Mouse (Mus musculus): ENCODE measurements at regions not wholly inside any gene's neighbourhood (a gene's known extent, or its start where the extent isn't known, plus 50 kb on each side); places are given as distances from the start of the nearest gene placed in this dataset.

DNA sequence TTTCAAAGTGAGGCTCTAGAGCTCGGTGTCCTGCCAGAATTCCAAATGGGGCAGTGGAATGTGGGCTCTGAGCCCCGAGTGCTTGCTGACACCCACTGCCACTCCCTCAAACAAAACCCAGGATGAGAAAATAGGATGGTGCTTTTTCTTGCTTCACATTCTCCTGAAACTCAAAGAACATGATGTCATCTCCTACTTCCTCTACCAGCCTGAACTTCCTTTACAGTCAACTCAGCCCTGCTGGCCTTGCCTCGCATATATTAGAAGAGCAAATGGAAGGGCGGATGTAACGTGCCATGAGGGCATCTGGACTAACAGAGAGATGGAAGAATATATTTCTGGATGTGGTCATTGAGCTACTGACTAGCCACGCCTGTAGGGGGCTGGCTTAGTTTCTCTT is 309.6 kb downstream of the Rbm26 start:
- H3K4me3 ChIP-seq (replicated peaks; ENCODE audit: low read length): no peak overlapping the region
- no peak overlapping the region for H3K27ac ChIP-seq (ENCODE audit: low read length)
- 72% methylated on average over 6 of the region's 6 CpGs for WGBS
- H3K36me3 ChIP-seq (ENCODE audit: control insufficient read depth, insufficient read depth, low read length): no peaks in the 10 kb centered on the region
- ATAC-seq (ENCODE audit: insufficient read depth, low FRiP score): no peak
- no peak overlapping the region for H3K9ac ChIP-seq (ENCODE audit: low read length)
- no peaks in the 10 kb centered on the region for H3K4me1 ChIP-seq (ENCODE audit: control insufficient read depth, insufficient read depth, low read length)
- H3K4me2 ChIP-seq (ENCODE audit: low read depth, low read length): no peak overlapping the region
- no peaks in the 10 kb centered on the region for H3K27me3 ChIP-seq (ENCODE audit: control insufficient read depth, insufficient read depth, low read length)
- H3K9me3 ChIP-seq (replicated peaks; ENCODE audit: control insufficient read depth, low read length): no peaks in the 10 kb centered on the region

DNA sequence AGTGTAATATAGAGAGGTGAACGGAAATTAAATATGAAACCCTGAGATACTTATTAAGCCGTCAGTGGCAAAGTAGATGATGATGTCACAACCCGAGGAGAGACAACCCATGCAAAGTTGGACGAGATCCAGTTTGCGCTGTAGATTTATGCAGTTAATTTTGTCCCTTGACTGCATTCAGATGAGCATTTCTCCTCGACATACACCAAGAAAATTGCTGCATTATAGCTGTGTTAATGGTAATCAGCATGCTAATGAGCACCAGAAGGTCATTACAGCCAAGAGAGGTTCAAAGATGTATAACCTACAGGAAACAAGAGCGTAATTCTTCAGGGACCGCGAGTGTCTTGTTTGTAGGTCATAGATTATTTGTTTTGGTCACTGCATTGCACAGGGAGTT is 313.2 kb downstream of the Rbm26 start:
- no peaks in the 10 kb centered on the region for H3K4me1 ChIP-seq (ENCODE audit: control insufficient read depth, insufficient read depth, low read length)
- H3K9ac ChIP-seq (ENCODE audit: low read length): no peak overlapping the region
- no peak overlapping the region for H3K4me2 ChIP-seq (ENCODE audit: low read depth, low read length)
- no peaks in the 10 kb centered on the region for H3K9me3 ChIP-seq (replicated peaks; ENCODE audit: control insufficient read depth, low read length)
- no peak overlapping the region for H3K27ac ChIP-seq (ENCODE audit: low read length)
- no peak for ATAC-seq (ENCODE audit: insufficient read depth, low FRiP score)
- WGBS: 80% methylated on average over 9 of the region's 9 CpGs
- no peak overlapping the region for H3K4me3 ChIP-seq (replicated peaks; ENCODE audit: low read length)
- H3K27me3 ChIP-seq (ENCODE audit: control insufficient read depth, insufficient read depth, low read length): no peaks in the 10 kb centered on the region
- H3K36me3 ChIP-seq (ENCODE audit: control insufficient read depth, insufficient read depth, low read length): no peaks in the 10 kb centered on the region

DNA sequence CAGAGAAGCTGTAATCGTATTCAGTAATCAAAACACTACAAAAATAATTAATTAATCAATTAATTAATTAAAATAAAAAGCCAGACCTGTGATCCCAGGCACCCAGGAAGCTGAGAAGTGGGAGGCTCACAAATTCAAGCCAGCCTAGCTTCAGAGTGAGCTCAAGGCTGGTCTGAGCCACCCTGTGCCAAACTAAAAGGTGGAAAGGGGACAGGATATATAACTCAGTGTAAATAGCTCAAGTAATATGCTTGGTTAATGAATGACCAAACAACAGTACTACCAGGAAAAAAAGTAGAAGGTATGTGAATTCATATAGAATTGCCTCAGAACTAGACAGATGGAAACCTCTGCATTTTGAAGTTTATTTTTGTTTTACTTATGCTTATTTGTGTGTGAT is 321.2 kb downstream of the Rbm26 start:
- Histone ChIP-seq H3K27me3 (ENCODE audit: control insufficient read depth, insufficient read depth, low read length) (no peaks in the 10 kb centered on the region), H3K4me2 (ENCODE audit: low read depth, low read length) (no peak overlapping the region), H3K9ac (ENCODE audit: low read length) (no peak overlapping the region), H3K27ac (ENCODE audit: low read length) (no peak overlapping the region), H3K9me3 (replicated peaks; ENCODE audit: control insufficient read depth, low read length) (no peaks in the 10 kb centered on the region), H3K4me1 (ENCODE audit: control insufficient read depth, insufficient read depth, low read length) (no peaks in the 10 kb centered on the region), H3K4me3 (replicated peaks; ENCODE audit: low read length) (no peak overlapping the region), H3K36me3 (ENCODE audit: control insufficient read depth, insufficient read depth, low read length) (no peaks in the 10 kb centered on the region)
- no peak for ATAC-seq (ENCODE audit: insufficient read depth, low FRiP score)
- 58% methylated on average over 1 of the region's 1 CpGs for WGBS

DNA sequence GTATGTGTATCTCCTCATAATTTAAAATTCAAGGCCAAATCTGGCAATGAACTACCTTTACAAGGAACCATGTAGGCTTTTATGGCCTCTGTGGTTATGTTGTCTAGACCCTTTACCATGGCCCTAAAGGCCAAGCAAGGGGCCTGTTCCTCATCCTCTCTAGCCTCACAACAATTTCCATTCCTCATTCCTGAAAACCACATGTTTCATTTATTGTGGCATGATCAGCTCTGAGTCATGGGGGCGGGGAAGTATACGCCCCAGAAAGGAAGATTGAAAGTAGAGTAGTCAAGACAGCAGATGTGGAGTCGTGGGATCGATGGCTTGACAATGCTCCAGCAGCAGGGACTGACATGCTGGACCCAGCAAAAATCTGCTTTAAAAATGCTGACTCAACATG is 326.8 kb upstream of the Rnf219 start:
- H3K9me3 ChIP-seq (replicated peaks; ENCODE audit: control insufficient read depth, low read length): no peaks in the 10 kb centered on the region
- no peak for ATAC-seq (ENCODE audit: insufficient read depth, low FRiP score)
- no peak overlapping the region for H3K4me2 ChIP-seq (ENCODE audit: low read depth, low read length)
- H3K27ac ChIP-seq (ENCODE audit: low read length): no peak overlapping the region
- H3K27me3 ChIP-seq (ENCODE audit: control insufficient read depth, insufficient read depth, low read length): no peaks in the 10 kb centered on the region
- no peaks in the 10 kb centered on the region for H3K4me1 ChIP-seq (ENCODE audit: control insufficient read depth, insufficient read depth, low read length)
- H3K4me3 ChIP-seq (replicated peaks; ENCODE audit: low read length): no peak overlapping the region
- no peak overlapping the region for H3K9ac ChIP-seq (ENCODE audit: low read length)
- H3K36me3 ChIP-seq (ENCODE audit: control insufficient read depth, insufficient read depth, low read length): no peaks in the 10 kb centered on the region
- 86% methylated on average over 4 of the region's 4 CpGs for WGBS

DNA sequence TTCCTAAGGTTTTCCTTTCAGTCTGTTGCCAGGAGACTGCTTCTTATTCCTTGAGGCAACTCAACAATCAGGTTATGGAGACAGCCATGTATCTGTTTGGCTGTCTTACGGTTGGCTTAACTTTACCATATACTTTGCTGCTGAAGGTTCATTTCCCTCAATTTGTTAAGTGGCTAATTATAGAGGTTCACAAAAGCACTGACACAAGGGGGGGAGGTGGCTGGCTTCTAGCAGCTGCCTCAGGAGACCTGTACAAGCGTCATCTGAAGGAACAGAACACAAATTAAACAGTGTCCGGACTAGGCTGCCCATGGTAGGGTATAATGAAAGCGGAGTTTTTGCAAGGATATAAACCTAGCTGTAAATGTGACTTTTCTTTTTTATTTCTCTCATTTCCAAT is 305.0 kb upstream of the Rnf219 start:
- WGBS: 79% methylated on average over 4 of the region's 4 CpGs
- H3K4me3 ChIP-seq (replicated peaks; ENCODE audit: low read length): no peak overlapping the region
- H3K27me3 ChIP-seq (ENCODE audit: control insufficient read depth, insufficient read depth, low read length): no peaks in the 10 kb centered on the region
- H3K4me1 ChIP-seq (ENCODE audit: control insufficient read depth, insufficient read depth, low read length): no peaks in the 10 kb centered on the region
- H3K9me3 ChIP-seq (replicated peaks; ENCODE audit: control insufficient read depth, low read length): no peaks in the 10 kb centered on the region
- no peak overlapping the region for H3K27ac ChIP-seq (ENCODE audit: low read length)
- no peaks in the 10 kb centered on the region for H3K36me3 ChIP-seq (ENCODE audit: control insufficient read depth, insufficient read depth, low read length)
- no peak overlapping the region for H3K4me2 ChIP-seq (ENCODE audit: low read depth, low read length)
- no peak for ATAC-seq (ENCODE audit: insufficient read depth, low FRiP score)
- H3K9ac ChIP-seq (ENCODE audit: low read length): no peak overlapping the region

DNA sequence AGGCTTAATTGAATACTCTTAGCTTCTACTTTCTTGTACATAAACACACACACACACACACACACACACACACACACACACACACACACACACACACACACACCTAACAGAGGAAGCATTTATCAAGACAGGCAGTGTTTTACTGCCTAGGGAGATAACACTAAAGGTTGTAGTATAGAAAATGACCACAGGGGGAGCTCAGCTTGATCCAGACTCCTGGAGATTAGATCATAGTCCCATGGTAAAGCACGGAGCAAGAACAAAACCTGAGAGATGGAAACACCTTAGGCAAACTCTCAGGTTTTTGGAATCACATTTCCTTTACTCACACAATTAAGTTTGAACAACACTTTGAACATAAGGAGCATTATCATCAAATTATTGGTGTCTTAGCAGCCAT is 302.5 kb upstream of the Rnf219 start:
- no peak overlapping the region for H3K4me2 ChIP-seq (ENCODE audit: low read depth, low read length)
- ATAC-seq (ENCODE audit: insufficient read depth, low FRiP score): no peak
- H3K4me1 ChIP-seq (ENCODE audit: control insufficient read depth, insufficient read depth, low read length): no peaks in the 10 kb centered on the region
- H3K9me3 ChIP-seq (replicated peaks; ENCODE audit: control insufficient read depth, low read length): no peaks in the 10 kb centered on the region
- WGBS: 67% methylated on average over 1 of the region's 1 CpGs
- H3K4me3 ChIP-seq (replicated peaks; ENCODE audit: low read length): no peak overlapping the region
- no peak overlapping the region for H3K27ac ChIP-seq (ENCODE audit: low read length)
- no peaks in the 10 kb centered on the region for H3K27me3 ChIP-seq (ENCODE audit: control insufficient read depth, insufficient read depth, low read length)
- H3K9ac ChIP-seq (ENCODE audit: low read length): no peak overlapping the region
- no peaks in the 10 kb centered on the region for H3K36me3 ChIP-seq (ENCODE audit: control insufficient read depth, insufficient read depth, low read length)

DNA sequence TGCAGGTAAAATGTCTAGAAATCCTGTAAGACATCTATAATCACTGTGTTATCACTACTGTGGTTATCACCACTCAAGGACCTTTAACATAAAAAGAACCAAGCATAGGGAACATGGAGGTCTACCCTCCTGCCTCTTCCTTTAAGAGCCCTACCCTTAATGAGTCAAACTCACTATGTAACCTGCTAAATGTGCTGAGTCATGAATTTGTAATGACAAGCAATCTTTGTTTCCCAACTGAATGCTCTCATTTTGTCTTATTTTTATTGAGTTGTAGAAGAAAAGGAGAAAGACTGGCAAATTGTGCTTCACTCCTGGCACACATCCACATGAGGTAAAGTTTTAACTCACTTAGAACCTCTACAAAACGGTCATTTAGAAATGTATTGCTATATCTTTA is 301.8 kb upstream of the Rnf219 start:
- Histone ChIP-seq H3K27me3 (ENCODE audit: control insufficient read depth, insufficient read depth, low read length) (no peaks in the 10 kb centered on the region), H3K36me3 (ENCODE audit: control insufficient read depth, insufficient read depth, low read length) (no peaks in the 10 kb centered on the region), H3K27ac (ENCODE audit: low read length) (no peak overlapping the region), H3K4me3 (replicated peaks; ENCODE audit: low read length) (no peak overlapping the region), H3K9ac (ENCODE audit: low read length) (no peak overlapping the region), H3K4me2 (ENCODE audit: low read depth, low read length) (no peak overlapping the region), H3K9me3 (replicated peaks; ENCODE audit: control insufficient read depth, low read length) (no peaks in the 10 kb centered on the region), H3K4me1 (ENCODE audit: control insufficient read depth, insufficient read depth, low read length) (no peaks in the 10 kb centered on the region)
- no peak for ATAC-seq (ENCODE audit: insufficient read depth, low FRiP score)
- 62% methylated on average over 1 of the region's 1 CpGs for WGBS

DNA sequence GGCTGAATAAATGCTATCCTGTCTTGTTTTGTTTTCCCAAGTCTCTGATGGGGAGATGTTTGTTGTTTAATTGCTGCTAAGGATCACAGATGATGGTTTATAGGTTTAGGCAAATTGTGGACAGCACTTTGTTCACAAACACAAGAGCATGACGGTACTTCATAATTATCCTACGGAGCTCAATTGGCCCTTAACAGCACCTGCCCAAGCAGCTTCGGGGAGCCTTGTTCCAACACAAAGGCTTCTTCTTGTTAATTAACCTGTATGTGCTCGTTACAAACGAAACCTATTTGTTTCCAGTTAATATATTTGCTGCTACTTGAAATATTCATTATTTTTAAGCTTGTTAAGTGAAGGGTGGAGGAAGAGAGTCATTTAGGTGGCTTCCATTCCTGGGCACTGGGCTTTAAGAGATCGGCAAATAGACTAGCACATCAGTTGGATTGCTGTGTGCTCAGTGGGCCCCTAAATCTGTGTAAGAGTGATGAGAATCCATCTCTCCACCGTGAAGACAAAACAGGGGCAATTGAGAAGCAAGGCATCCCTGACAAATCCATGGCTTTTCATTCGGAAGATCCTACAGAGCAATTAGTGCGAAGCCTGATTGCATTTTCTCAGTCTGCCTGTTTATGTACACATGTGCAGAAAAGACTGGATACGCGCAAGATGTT is 299.6 kb upstream of the Rnf219 start:
- H3K36me3 ChIP-seq (ENCODE audit: control insufficient read depth, insufficient read depth, low read length): no peaks in the 10 kb centered on the region
- no peak overlapping the region for H3K9ac ChIP-seq (ENCODE audit: low read length)
- H3K27ac ChIP-seq (ENCODE audit: low read length): no peak overlapping the region
- H3K4me3 ChIP-seq (replicated peaks; ENCODE audit: low read length): no peak overlapping the region
- no peak overlapping the region for H3K4me2 ChIP-seq (ENCODE audit: low read depth, low read length)
- H3K4me1 ChIP-seq (ENCODE audit: control insufficient read depth, insufficient read depth, low read length): no peaks in the 10 kb centered on the region
- no peaks in the 10 kb centered on the region for H3K9me3 ChIP-seq (replicated peaks; ENCODE audit: control insufficient read depth, low read length)
- 80% methylated on average over 11 of the region's 11 CpGs for WGBS
- no peaks in the 10 kb centered on the region for H3K27me3 ChIP-seq (ENCODE audit: control insufficient read depth, insufficient read depth, low read length)
- no peak for ATAC-seq (ENCODE audit: insufficient read depth, low FRiP score)

DNA sequence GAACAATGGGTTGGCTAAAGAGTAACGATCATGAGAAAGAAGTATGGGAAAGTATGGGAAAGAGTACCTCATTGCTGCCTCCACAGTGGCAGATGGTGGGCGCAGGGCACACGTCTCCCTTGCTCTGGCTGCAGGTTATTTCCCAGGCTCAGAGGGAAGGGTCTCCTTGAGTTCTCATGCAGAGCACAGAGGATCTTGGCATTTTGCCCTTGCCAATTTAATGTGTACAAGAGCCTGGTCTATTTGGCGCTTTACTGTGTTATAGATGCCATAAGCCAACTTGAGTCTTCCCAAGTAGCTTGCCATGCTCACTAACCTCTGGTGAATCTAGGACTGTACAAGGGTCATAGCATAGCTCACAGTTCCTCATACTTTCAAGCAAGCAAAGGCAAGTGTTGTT is 296.7 kb upstream of the Rnf219 start:
- H3K27ac ChIP-seq (ENCODE audit: low read length): no peak overlapping the region
- no peaks in the 10 kb centered on the region for H3K36me3 ChIP-seq (ENCODE audit: control insufficient read depth, insufficient read depth, low read length)
- no peak overlapping the region for H3K9ac ChIP-seq (ENCODE audit: low read length)
- no peak overlapping the region for H3K4me3 ChIP-seq (replicated peaks; ENCODE audit: low read length)
- no peak for ATAC-seq (ENCODE audit: insufficient read depth, low FRiP score)
- H3K9me3 ChIP-seq (replicated peaks; ENCODE audit: control insufficient read depth, low read length): no peaks in the 10 kb centered on the region
- H3K4me2 ChIP-seq (ENCODE audit: low read depth, low read length): no peak overlapping the region
- 82% methylated on average over 4 of the region's 4 CpGs for WGBS
- no peaks in the 10 kb centered on the region for H3K27me3 ChIP-seq (ENCODE audit: control insufficient read depth, insufficient read depth, low read length)
- no peaks in the 10 kb centered on the region for H3K4me1 ChIP-seq (ENCODE audit: control insufficient read depth, insufficient read depth, low read length)
